Mouse (Mus musculus) embryonic facial prominence, embryonic 12.5 days (tissue): ENCODE data around the gene Ece2. TPM values are rescaled to one million over a fixed set of nuclear protein-coding genes. Genes with fewer than 3 reads are reported as not detected.

ENCODE experiments used
- ATAC-seq: fragments of 200-750 bp; cut with Nextera tagmentation; 2 replicates; pipeline ENCODE4 v1.8.0; 2017; ENCODE audit not compliant: insufficient number of reproducible peaks, insufficient read depth, low FRiP score, low TSS enrichment
- H3K27ac ChIP-seq: fragments of 300-500 bp; sonication (generic); 2 replicates; pipeline ENCODE4 v1.5.1; 2016; ENCODE audit warnings: mild to moderate bottlenecking
- H3K27me3 ChIP-seq: fragments of 300-500 bp; sonication (generic); 2 replicates; pipeline ENCODE4 v1.6.1; 2016; ENCODE audit warnings: mild to moderate bottlenecking, moderate library complexity
- H3K36me3 ChIP-seq: fragments of 300-500 bp; sonication (generic); 2 replicates; pipeline ENCODE4 v1.6.1; 2016; ENCODE audit warnings: mild to moderate bottlenecking
- H3K4me1 ChIP-seq: fragments of 300-500 bp; sonication (generic); 2 replicates; pipeline ENCODE4 v1.6.1; 2016
- H3K4me2 ChIP-seq: fragments of 300-500 bp; sonication (generic); replicated peaks from 2 replicates; pipeline ENCODE4 v1.6.1; 2016; ENCODE audit warnings: mild to moderate bottlenecking, moderate library complexity
- H3K4me3 ChIP-seq: fragments of 300-500 bp; sonication (generic); 2 replicates; pipeline ENCODE4 v1.5.1; 2016; ENCODE audit warnings: mild to moderate bottlenecking
- H3K9ac ChIP-seq: fragments of 300-500 bp; sonication (generic); 2 replicates; pipeline ENCODE4 v1.6.1; 2016; ENCODE audit warnings: mild to moderate bottlenecking, moderate library complexity
- H3K9me3 ChIP-seq: fragments of 300-500 bp; sonication (generic); 2 replicates; pipeline ENCODE4 v1.6.1; 2016; ENCODE audit warnings: mild to moderate bottlenecking, moderate library complexity
- WGBS: fragments of 180-500 bp; shearing (Covaris S2); methylation state at CpG from one replicate; pipeline ENCODE4 v1.1.7; 2016; 5-methylcytosine and 5-hydroxymethylcytosine counted together
- microRNA counts: library from miRNA; unstranded; fragments of <30 nt; microRNA quantifications from one replicate; lab custom pipeline; 2017
- microRNA-seq: library from miRNA; unstranded; fragments of <30 nt; microRNA quantifications from one replicate; pipeline ENCODE4, GENCODE M21; 2017
- polyA plus RNA-seq: library from polyadenylated mRNA; unstranded; fragments of >200 nt; fragmentation: Nextera tagmentation; extraction: Ambion mirVana; gene quantifications from 2 replicates; pipeline ENCODE4 v1.2.1, GENCODE M21; 2016

Gene Ece2
- polyA plus RNA-seq, 1 experiment from 2014 or later = 7.5 TPM

DNA sequence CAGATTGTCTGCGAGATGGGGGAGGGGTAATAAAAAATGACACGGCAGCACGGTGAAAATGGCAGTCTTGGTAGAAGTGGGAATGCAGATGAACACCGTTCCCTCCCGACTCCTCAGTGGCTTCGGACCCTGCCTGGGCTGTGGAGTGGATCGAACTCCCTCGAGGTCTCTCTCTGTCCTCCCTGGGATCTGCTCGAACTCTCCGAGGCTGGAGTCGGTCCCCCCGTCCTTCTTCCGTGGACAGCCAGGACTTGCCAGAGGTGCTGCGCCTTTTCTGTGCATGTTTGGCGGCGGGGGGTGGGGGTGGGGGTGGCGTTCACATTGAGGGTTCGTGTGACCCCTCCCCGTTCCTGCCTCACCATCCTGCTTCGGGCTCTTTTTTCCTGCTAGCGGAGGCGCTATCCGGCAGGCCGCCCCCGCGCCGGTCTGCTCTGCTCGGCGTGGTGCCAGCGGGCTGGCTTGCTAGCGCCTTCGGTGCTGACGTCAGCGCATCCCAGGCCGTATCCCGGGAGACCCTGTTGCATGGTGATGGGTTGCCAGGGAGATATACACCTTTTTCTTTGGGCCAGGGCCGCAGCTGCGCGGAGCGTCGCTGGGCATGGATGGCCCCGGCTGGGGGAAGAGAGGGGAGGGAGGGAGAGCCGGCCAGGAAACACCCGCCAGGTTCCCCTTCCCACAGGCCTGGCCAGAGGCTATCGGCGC lies 66.1 kb downstream of the Ece2 start:
- ATAC-seq = peak; percentile 73
- 3% methylated on average over 46 of the region's 46 CpGs for WGBS
- Histone ChIP-seq H3K9me3 (no peaks in the 10 kb centered on the region), H3K9ac (peak overlapping the region; percentile 16; the same call in 1 of the 2 replicates), H3K36me3 (peaks cover 16% of the 10 kb centered on the region), H3K27ac (no peak overlapping the region; the same call in 1 of the 2 replicates), H3K4me3 (peak overlapping the region; percentile 39), H3K4me1 (peaks cover 19% of the 10 kb centered on the region; the same call in 1 of the 2 replicates), H3K27me3 (no peaks in the 10 kb centered on the region), H3K4me2 (peak overlapping the region; percentile 58)

MicroRNAs within 50 kb of the gene (microRNA counts, 519-probe panel; counts per million panel counts)
- microRNA mmu-miR-1224 (lab: Ali Mortazavi, UCI) = 4,861 counts per million, percentile 85 among the panel's probes with 10 or more counts

Small RNA genes lying within 50 kb of the gene (microRNA-seq; reads per million reads assigned to microRNA genes)
- gene Mir1224 = 3.8 reads per million, percentile 17 among the genes with 10 or more reads in this experiment

Other genes starting within 250 kb of the Ece2 start
- gene Abcc5, start 203.4 kb upstream of the Ece2 start, polyA plus RNA-seq = 99.6 and 107 TPM in 2 replicates
- 135 and 137 TPM in 2 replicates for gene Eif2b5, start 131.0 kb upstream of the Ece2 start, polyA plus RNA-seq
- 33.1 and 33.2 TPM in 2 replicates for gene Dvl3, start 112.8 kb upstream of the Ece2 start, polyA plus RNA-seq
- gene Ap2m1, start 94.3 kb upstream of the Ece2 start, polyA plus RNA-seq = 657 and 677 TPM in 2 replicates
- 72.4 and 79.1 TPM in 2 replicates for gene Abcf3, start 81.3 kb upstream of the Ece2 start, polyA plus RNA-seq
- 3.7 TPM in 2 replicates for gene Vwa5b2, start 40.4 kb upstream of the Ece2 start, polyA plus RNA-seq
- gene Eef1akmt4, start 18.2 kb upstream of the Ece2 start, polyA plus RNA-seq = 30.5 and 31.4 TPM in 2 replicates
- gene Gm49333, start 18.2 kb upstream of the Ece2 start, polyA plus RNA-seq = not detected in 2 replicates
- gene Alg3, start 18.1 kb upstream of the Ece2 start, polyA plus RNA-seq = 36.9 and 39.9 TPM in 2 replicates
- gene Camk2n2, start 8.5 kb upstream of the Ece2 start, polyA plus RNA-seq = 2.1 and 2.4 TPM in 2 replicates
- 396 and 401 TPM in 2 replicates for gene Psmd2, start 21.8 kb downstream of the Ece2 start, polyA plus RNA-seq
- 213 and 218 TPM in 2 replicates for gene Eif4g1, start 38.5 kb downstream of the Ece2 start, polyA plus RNA-seq
- gene Fam131a, start 63.4 kb downstream of the Ece2 start, polyA plus RNA-seq = 7.2 and 7.7 TPM in 2 replicates
- 110 and 118 TPM in 2 replicates for gene Polr2h, start 87.8 kb downstream of the Ece2 start, polyA plus RNA-seq
- gene Clcn2, start 87.9 kb downstream of the Ece2 start, polyA plus RNA-seq = 28.8 and 31.6 TPM in 2 replicates
- 4.7 and 5.9 TPM in 2 replicates for gene Chrd, start 103.3 kb downstream of the Ece2 start, polyA plus RNA-seq
- gene Thpo, start 104.7 kb downstream of the Ece2 start, polyA plus RNA-seq = 0.96 and 1.2 TPM in 2 replicates